Mouse (Mus musculus) liver, embryonic 14.5 days (tissue): ENCODE measurements around the gene Mapk8ip2.

Experiments
- CTCF ChIP-seq: IDR thresholded peaks from 2 replicates; pipeline ENCODE4 v1.5.1; 2016; ENCODE audit warnings: antibody characterized with exemption, low read depth, control low read depth
- EP300 ChIP-seq: IDR thresholded peaks from 2 replicates; pipeline ENCODE4 v1.6.1; 2016; ENCODE audit warnings: antibody characterized with exemption, low read depth

GRCm38 (mm10) chr15:89426716-89427115 is 27.0 kb upstream of the Mapk8ip2 start:
- no peak for TF ChIP-seq CTCF
- no peak for TF ChIP-seq EP300
